Mouse (Mus musculus) adipocyte (in vitro differentiated cells): ENCODE measurements around the gene Tepp.

Experiments used
- DNase-seq: peaks from one replicate; pipeline ENCODE4 v3.0.0-alpha.2; 2016; ENCODE audit warnings: low spot score

The Tepp gene

DNA sequence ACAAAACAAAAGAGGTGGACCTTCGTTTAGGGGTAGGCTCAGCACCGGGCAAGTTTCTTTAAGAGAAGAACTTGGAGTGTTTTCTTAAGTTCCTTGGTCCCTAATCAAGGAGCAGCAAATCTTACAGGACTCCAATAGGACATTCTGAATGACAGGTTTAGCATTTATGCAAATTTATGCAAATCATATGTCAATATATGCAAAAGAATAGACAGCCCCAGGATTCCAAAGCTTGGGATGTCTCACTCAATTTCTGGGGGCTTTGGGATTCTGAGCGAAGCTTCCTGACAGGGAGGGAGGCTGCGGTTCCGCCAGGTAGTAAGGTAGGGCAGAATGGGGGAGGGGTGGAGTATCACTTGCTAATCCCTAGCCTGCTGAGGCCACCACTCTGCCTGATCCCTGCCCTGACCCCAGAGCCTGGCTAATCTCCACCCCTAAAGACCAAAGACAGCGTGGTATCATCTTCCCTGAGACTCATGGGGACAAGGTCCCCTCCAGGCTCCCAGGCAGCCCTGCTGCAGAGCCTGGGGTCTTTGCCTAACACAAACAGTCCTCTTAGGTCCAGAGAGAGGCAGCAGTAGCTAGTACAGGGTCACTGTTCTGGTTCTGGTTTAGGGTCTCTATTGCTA, at the start of gene Tepp:
Gene Tepp, plus strand, starts transcription at position 225 of the 629 bp plus-strand sequence.
- DNase-seq = no peak

- DNase-seq = no peak
These were observed 48.2 kb upstream of the Tepp start for GRCm38 (mm10) chr8:95262181-95262580.

GRCm38 (mm10) chr8:95270501-95270900, 39.9 kb upstream of the Tepp start:
- DNase-seq = no peak

DNA sequence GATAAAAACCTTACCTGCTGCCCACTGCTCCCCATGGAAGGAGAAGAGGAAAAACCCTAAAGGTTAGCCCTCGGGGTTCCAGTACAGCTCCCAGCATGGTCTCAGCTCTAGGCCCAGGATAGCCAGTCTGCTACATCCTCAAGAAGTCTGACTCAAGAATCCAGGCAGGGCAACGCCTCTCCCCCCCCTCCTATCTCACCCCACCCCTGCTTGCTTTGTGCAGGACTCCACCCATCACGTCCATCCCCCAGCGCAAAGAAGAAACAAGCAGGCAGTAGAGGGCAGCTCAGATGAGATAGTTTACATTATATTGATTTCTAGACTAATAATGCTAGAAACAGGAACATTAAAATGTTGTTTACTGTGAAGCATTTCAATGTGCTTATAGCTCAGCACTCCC, 38.5 kb upstream of the Tepp start:
- no peak for DNase-seq

- peak; percentile 43 for DNase-seq
These were observed 37.5 kb upstream of the Tepp start for GRCm38 (mm10) chr8:95272871-95273270.

DNA sequence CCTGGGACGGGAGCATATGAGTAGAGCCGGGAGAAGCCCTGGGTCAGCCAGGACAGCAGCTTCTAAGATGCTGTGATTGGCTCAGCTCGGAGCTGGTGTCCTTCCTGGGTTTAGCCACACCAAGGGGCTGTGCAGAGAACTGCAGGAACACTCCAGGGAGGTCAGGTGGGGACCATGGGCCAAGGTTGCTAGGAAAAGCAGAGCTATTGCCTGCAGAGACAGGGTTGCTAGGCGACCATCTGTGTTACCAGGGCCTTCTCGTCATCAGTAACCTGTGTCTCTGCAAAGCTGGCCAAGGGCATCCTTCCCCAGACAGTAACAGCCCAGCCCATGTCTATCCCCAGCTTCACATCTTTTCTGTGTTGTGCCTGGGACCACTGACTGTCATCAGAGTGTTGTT, 28.9 kb upstream of the Tepp start:
- DNase-seq = no peak

DNA sequence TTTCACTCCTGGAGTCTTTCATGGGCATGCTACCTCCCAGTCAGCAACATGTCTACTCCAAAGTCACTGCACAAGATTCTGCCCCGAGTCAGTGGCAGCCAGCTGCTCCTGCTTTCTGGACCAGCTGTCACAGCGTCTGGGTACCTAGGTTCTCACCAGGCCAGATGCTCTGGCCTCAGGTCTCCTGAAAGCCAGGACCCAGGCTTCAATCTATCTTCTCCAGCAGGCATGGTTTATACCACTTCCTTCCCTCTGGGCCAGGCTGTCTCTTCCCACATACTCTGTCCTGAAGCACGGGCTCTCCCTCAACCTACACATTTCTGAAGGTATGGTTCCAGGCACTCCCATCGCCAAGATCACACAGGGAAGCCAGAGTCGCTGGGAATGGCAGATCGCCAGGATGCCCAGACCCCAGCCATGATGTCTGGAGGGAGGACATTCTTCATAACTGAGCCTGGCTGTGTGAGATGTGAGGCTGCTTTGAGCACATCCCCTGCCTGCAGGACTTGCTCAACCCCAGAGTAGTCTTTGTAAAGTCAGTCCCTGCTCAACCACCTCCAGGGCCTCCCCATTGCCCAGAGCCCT, 21.2 kb upstream of the Tepp start:
- DNase-seq = no peak

DNA sequence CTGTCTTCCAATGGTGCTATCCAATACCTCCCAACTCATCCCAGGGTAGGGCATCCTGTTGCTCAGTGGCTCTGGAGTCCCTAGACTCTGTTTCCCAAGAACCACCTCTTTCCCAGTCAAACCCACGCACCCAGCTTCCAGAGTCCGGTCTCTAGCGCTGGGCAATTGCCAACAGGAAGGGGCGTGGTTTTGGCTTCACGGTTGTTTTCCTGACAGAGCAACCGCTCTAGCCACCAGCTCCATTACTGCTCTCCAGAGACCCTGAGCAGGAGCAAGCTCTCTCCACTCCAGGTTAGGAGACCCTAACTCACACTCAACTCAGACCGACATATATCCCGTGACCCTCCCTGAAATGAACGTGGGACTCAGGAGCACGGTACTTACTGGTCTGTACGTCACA, 17.2 kb upstream of the Tepp start:
- DNase-seq = peak; percentile 26

DNA sequence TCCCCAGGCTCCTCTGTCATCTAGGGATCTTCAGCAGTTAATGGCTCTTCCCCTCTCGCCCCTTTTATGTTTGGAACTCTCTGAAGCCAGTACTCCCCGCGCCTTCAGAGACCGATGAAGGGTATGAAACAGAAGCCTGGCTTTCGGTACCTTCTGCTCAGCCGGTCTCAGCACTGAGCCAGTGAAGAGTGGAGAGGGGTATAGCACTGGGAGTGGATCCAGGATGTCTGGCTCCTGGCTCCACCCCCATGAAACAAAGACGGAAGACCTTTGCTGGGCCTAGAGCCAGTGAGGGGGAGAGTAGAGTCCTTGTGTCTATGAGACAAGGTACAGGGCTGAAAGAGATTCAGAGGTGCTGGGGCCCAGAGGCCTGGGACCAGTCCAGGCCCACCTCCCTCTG, 16.5 kb upstream of the Tepp start:
- DNase-seq = no peak

- DNase-seq = peak; percentile 52
These were observed 8.0 kb upstream of the Tepp start for GRCm38 (mm10) chr8:95302410-95302809.

GRCm38 (mm10) chr8:95305526-95305925, 4.8 kb upstream of the Tepp start:
- no peak for DNase-seq

DNA sequence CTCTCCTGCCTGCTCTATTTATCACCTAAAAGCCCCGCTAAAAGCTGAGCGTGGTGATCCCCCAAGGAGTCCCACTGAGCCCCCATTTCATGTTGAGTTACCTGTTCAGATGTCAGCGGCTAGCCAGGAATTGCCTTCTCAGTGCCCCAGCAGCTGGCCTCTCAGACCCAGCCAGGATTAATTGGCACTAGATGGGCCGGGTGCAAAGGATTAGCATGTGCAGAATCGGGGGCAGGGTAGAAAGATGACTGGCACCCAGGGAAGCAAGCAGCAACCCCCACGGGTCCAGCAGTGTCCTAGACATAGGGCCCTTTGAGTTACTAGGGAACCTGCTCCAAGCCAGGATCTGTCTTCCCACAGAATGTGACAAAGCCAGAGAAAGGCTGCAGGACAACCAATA, 3.9 kb upstream of the Tepp start, which contains the start of gene Cngb1:
Gene Cngb1, minus strand, starts transcription at position 155 of the 400 bp plus-strand sequence.
- no peak for DNase-seq

GRCm38 (mm10) chr8:95312836-95313235, 2.5 kb downstream of the Tepp start:
- DNase-seq = no peak

DNA sequence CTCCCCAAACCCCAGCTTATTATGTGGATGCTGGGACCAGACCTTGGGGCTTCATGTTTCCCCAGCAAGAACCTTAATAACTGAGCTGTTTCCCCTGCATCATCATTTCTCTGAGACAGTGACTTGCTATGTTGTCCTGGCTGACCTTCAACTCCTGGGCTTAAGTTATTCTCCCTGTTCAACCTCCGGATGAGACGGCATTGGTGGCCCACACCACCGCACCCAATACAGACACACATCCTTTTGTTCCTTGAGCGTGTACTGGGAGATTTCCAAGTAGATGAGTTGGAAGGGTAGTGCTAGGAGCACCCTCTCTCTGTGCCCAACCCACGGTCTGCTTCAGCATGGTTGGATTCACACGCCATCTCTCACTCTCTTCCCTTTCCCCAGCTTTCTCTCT, 3.5 kb downstream of the Tepp start:
- no peak for DNase-seq

DNA sequence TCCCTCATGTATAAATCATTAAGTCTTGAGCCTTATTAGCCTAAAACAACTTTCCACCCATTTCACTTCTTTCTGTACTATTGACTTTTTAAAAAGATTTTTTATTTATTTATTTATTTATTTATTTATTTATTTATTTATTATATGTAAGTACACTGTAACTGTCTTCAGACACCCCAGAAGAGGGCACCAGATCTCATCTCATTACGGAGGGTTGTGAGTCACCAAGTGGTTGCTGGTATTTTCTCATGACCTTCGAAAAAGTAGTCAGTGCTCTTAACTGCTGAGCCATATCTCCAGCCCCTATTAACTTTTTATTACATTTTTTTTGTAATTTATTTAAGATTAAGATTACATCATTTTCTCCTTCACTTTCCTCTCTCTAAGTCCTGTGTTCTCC, 4.3 kb downstream of the Tepp start:
- no peak for DNase-seq

GRCm38 (mm10) chr8:95315350-95315749, 5.0 kb downstream of the Tepp start:
- DNase-seq = no peak

DNA sequence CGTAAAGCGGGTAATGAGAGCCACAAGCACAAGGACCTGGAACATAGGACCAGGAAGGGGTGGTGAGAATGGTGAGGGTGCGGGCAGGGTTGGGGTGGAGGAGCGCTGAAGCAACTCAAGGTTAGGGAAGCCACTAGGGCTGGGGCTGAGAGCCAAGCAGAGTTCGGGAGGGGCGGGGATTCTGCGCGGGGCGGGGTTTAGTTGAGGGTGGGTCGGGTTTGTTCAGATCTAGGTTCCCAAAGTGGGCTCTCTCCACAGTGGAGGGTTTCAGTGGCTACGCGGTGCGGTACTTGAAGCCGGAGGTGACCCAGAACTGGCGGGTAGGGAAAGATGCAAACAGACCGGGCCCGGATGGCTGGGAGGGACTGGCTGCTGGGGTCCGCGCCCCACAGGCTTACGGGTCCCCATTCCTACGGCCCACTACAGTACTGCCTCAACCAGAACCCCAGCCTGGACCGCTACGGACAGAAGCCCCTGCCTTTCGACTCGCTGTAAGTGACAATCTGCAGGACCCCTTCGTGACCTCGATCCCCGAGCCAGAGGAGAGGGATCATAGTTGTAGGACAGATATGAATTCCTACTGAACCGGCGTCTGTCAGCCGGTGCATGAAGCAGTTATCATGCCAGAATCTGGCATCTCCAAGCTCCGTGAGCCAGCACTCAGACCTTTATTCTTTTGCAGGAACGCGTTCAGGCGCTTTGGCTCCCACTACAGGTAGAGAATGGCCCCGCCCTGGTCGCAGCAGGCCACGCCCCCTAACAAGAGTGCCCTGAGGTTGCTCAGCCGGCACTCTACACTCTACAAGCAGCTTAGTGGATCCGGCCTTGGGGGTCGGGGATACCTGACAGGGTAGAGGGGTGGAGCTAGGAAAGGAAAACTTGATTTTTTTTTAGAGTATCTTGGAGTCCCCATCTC, 10.1 kb downstream of the Tepp start:
- DNase-seq = no peak

DNA sequence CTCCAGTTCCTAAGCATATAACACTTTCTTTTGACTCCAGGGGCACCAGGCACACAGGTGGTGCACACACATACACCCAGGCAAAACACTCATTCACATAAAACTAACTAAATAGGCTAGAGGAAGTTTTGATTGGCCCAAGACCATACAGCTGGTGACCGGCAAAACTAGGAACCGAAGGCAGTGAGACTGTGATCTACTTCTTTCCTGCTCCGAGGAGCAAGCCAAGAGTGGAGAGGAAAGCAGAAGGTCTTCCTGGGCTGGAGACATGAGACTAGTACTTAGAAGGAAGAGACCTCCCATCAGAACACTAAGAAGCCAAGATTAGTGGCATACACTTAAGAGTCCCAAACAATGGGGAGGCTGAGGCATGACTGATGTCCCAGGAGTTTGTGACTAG, 12.8 kb downstream of the Tepp start:
- no peak for DNase-seq

DNA sequence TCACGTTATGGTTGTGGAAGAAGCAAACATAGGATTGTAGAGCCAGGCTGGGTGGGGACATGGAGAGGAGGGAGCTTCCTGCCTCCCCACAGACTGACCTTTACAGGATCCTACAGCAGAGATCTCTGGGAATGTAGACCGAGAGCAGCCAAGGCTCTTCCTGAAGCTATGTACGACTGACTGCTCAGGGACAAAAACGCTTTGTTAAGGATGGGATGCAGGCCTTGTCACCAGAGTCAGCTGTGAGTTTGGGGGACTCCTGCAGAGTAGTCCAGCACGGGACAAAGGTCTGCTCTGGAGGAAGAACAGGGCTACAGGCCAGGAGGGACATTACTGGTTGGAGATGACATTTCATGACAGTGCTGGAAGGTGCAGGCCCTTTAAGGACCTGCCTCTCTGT, 14.3 kb downstream of the Tepp start:
- DNase-seq = no peak

- no peak for DNase-seq
These were observed 16.5 kb downstream of the Tepp start for GRCm38 (mm10) chr8:95326822-95327221.

DNA sequence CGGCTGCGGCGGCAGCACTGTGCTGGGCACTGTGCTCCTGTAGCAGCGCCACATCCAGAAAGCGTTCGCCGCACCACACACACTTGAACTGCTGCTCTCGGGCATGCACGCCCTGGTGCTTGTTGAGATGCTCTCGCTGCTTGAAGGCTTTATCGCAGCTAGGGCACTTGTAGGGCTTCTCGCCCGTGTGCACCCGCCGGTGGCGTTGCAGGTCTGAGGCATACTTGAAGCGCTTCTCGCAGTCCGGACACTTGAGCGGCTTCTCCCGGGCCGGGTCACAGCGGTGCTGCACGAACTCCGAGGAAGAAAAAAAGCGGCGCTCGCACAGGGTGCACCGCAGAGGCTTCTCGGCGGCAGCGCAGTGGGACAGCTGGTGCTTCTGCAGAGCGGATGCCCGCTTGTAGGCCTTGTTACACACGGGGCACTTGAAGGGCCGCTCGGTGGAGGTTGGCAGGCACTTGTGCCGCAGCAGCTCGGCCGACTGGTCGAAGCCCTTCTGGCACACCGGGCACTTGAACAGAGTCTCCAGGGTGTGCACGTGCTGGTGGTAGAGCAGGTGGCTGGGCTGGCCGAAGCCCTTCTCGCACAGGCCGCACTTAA, 17.6 kb downstream of the Tepp start:
- no peak for DNase-seq

DNA sequence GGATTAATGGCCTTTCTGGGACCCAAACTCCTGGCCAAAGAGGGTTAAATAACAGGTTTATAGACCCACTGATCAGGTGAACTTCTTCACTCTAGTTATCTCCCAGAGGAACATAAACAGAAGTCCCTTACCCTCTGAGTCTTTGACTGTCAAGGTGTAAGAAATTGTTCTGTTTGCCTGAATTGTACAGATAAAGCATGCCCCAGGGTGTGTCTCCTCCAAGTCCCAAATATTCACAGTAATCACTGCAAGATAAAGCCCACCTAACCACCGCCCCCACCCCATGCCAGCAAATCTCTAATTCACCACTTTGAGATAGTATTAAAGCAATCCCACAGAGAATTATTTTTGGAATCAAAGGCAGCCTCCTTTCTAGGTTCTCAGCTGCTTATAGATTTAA, 20.0 kb downstream of the Tepp start:
- DNase-seq = no peak
